Mouse (Mus musculus) hindbrain, embryonic 16.5 days (tissue): ENCODE results near the gene Rere. TPM values are rescaled to one million over a fixed set of nuclear protein-coding genes. Genes with fewer than 3 reads are reported as not detected.

Source experiments
- ATAC-seq: fragments of 200-750 bp; cut with Nextera tagmentation; 2 replicates; pipeline ENCODE4 v1.8.0; 2017; ENCODE audit warnings: moderate TSS enrichment, moderate library complexity
- H3K27ac ChIP-seq: fragments of 300-500 bp; sonication (generic); 2 replicates; pipeline ENCODE4 v1.5.1; 2014; ENCODE audit warnings: low read depth, mild to moderate bottlenecking, control low read depth, low read length, moderate library complexity
- H3K27me3 ChIP-seq: fragments of 300-500 bp; sonication (generic); replicated peaks from 2 replicates; pipeline ENCODE4 v1.6.1; 2014; ENCODE audit warnings: low read length; ENCODE audit not compliant: control insufficient read depth, insufficient read depth
- H3K36me3 ChIP-seq: fragments of 300-500 bp; sonication (generic); 2 replicates; pipeline ENCODE4 v1.6.1; 2014; ENCODE audit warnings: mild to moderate bottlenecking, low read length, moderate library complexity, mixed read lengths; ENCODE audit not compliant: control insufficient read depth, insufficient read depth
- H3K4me1 ChIP-seq: fragments of 300-500 bp; sonication (generic); 2 replicates; pipeline ENCODE4 v1.6.1; 2014; ENCODE audit warnings: low read depth, low read length; ENCODE audit not compliant: control insufficient read depth, insufficient read depth
- H3K4me2 ChIP-seq: fragments of 300-500 bp; sonication (generic); 2 replicates; pipeline ENCODE4 v1.6.1; 2014; ENCODE audit warnings: mild to moderate bottlenecking, low read length, control low read depth, moderate library complexity
- H3K4me3 ChIP-seq: fragments of 300-500 bp; sonication (generic); 2 replicates; pipeline ENCODE4 v1.5.1; 2014; ENCODE audit warnings: mild to moderate bottlenecking, low read length, control low read depth, moderate library complexity
- H3K9ac ChIP-seq: fragments of 300-500 bp; sonication (generic); 2 replicates; pipeline ENCODE4 v1.6.1; 2014; ENCODE audit warnings: low read depth, mild to moderate bottlenecking, control low read depth, low read length, moderate library complexity
- H3K9me3 ChIP-seq: fragments of 300-500 bp; sonication (generic); 2 replicates; pipeline ENCODE4 v1.6.1; 2014; ENCODE audit warnings: mild to moderate bottlenecking, low read length, moderate library complexity; ENCODE audit not compliant: control insufficient read depth
- WGBS: fragments of 180-500 bp; shearing (Covaris S2); extraction: QIAGEN DNeasy Blood & Tissue Kit; methylation state at CpG from one replicate; pipeline ENCODE4 v1.1.7; 2014; 5-methylcytosine and 5-hydroxymethylcytosine counted together
- polyA plus RNA-seq: library from polyadenylated mRNA; unstranded; fragments of >200 nt; fragmentation: Nextera tagmentation; extraction: Ambion mirVana; gene quantifications from 2 replicates; pipeline ENCODE4 v1.2.1, GENCODE M21; 2015

The Rere gene
- polyA plus RNA-seq, 1 experiment from 2014 or later: 25.4 TPM

DNA sequence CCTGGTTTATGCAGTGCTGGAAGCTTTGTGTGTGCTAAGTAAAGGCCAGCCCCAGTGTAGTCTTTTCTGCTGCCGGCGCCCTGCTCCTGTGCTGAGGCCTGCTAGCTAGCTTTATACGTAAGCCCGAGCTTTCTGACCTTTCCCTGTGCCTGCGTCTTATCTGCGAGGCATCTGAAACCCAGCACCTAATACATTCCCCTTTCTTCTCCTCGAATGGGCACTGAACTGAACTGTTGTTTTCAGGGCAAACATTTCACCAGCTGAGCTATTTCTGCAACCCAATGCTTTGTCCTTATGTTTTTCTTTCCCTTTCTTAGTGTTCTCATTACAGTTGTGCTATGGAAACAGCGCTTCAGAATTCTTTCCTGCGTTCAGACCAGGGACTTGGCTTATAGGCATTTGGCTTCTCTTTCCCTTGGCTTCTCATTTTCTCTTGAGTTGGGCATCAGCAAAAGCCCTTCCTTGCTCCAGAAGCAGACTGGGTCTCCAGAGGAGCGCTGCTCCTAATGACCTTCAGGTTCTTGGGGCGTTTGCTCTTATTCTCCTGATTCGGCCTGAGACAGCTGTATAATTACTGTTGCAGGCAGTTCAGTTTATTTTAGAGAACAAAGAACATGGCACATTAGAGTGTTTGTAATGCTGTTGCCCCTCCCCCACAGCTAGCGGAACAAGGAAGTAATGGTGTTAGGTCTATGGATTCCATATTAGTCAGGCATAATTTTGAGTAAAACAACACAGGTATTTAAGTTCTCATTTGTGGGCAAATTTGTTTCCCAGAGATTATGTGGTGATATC lies 115.6 kb downstream of the Rere start:
- 12% methylated on average over 13 of the region's 13 CpGs for WGBS
- H3K27me3 ChIP-seq: no peaks in the 10 kb centered on the region
- H3K4me3 ChIP-seq: no peak overlapping the region
- peaks cover 53% of the 10 kb centered on the region for H3K4me1 ChIP-seq
- ATAC-seq: no peak
- H3K36me3 ChIP-seq: no peaks in the 10 kb centered on the region
- H3K9ac ChIP-seq: peak overlapping the region; percentile 36
- no peaks in the 10 kb centered on the region for H3K9me3 ChIP-seq
- peak overlapping the region; percentile 75 for H3K27ac ChIP-seq
- H3K4me2 ChIP-seq: peak overlapping the region; percentile 22; the same call in 1 of the 2 replicates

DNA sequence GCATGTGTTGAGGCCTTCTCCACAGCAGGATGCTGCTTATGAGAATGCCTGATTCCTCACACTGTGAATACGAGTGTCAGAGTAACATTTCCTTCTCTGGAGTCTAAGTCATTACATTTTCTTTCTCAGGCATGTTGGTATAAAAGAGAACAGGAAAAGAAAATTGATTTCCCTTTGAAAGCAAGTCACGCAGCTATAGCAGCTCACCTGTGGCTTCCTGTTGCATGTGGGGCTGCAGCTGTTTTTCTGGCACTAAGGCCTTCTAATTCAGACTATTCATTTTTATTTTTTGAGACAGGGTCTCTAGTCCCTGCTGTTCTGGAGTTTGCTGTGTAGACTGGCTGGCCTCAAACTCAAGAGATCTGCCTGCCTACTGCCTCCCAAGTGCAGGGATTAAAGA lies 117.6 kb downstream of the Rere start:
- Histone ChIP-seq H3K4me1 (peaks cover 60% of the 10 kb centered on the region), H3K9me3 (no peaks in the 10 kb centered on the region), H3K27me3 (no peaks in the 10 kb centered on the region), H3K4me3 (no peak overlapping the region), H3K27ac (no peak overlapping the region), H3K4me2 (no peak overlapping the region), H3K36me3 (no peaks in the 10 kb centered on the region), H3K9ac (no peak overlapping the region)
- 22% methylated on average over 2 of the region's 2 CpGs for WGBS
- no peak for ATAC-seq

GRCm38 (mm10) chr4:150401830-150402607 lies 120.6 kb downstream of the Rere start:
- Histone ChIP-seq H3K27me3 (no peaks in the 10 kb centered on the region), H3K4me1 (peaks cover 52% of the 10 kb centered on the region), H3K36me3 (no peaks in the 10 kb centered on the region), H3K4me3 (no peak overlapping the region), H3K9me3 (no peaks in the 10 kb centered on the region), H3K9ac (0 out of 2 replicates have a peak overlapping the region, but pooled peaks have one; percentile 13), H3K4me2 (no peak overlapping the region), H3K27ac (peak overlapping the region; percentile 33; the same call in 1 of the 2 replicates)
- ATAC-seq: no peak
- 63% methylated on average over 13 of the region's 13 CpGs for WGBS

DNA sequence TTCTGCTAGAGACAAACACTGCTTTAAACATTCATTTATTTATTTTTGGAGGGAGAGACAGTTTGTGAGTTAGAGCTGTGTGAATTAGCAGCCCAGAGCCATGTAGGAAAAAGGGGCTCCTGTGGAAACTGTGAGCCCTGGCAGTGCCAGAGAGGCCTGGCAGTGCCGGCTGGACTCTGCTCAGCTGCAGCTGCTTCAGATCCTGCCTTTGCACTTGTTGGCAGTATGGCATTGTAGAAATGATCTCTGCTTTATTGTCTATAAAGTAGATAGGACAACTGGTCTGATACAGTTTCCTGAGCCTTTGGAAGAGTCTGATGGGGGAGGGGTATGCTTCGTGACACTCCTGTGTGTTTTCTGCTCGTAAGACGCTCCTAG lies 121.2 kb downstream of the Rere start:
- no peak overlapping the region for H3K4me3 ChIP-seq
- no peaks in the 10 kb centered on the region for H3K9me3 ChIP-seq
- no peak overlapping the region for H3K9ac ChIP-seq
- ATAC-seq: no peak
- H3K4me1 ChIP-seq: peaks cover 46% of the 10 kb centered on the region
- 53% methylated on average over 4 of the region's 4 CpGs for WGBS
- H3K4me2 ChIP-seq: no peak overlapping the region
- H3K36me3 ChIP-seq: no peaks in the 10 kb centered on the region
- peak overlapping the region; percentile 17 for H3K27ac ChIP-seq
- H3K27me3 ChIP-seq: no peaks in the 10 kb centered on the region

DNA sequence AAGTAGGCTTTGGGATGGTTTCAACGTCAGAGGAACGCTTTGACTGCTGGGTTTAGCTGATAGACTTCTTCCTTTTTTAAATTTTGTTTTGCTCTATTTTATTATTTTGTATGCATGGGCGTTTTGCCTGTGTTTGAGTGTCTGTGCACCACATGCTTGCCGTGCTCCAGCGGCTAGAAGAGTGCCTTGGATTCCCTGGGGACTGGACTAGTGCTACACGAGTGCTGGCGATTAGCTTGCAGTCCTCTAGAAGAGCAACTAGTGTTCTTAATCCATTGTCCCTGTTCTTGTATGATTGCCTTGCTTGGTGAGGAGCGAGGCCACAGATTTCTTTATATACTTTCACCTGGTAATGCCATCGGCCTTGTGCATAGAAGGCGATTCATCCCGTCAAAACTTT lies 122.5 kb downstream of the Rere start:
- 46% methylated on average over 11 of the region's 11 CpGs for WGBS
- Histone ChIP-seq H3K4me1 (peaks cover 36% of the 10 kb centered on the region), H3K4me2 (no peak overlapping the region), H3K27ac (peak overlapping the region; percentile 37; the same call in 1 of the 2 replicates), H3K9me3 (no peaks in the 10 kb centered on the region), H3K9ac (no peak overlapping the region), H3K36me3 (no peaks in the 10 kb centered on the region), H3K27me3 (no peaks in the 10 kb centered on the region), H3K4me3 (no peak overlapping the region)
- ATAC-seq: no peak

DNA sequence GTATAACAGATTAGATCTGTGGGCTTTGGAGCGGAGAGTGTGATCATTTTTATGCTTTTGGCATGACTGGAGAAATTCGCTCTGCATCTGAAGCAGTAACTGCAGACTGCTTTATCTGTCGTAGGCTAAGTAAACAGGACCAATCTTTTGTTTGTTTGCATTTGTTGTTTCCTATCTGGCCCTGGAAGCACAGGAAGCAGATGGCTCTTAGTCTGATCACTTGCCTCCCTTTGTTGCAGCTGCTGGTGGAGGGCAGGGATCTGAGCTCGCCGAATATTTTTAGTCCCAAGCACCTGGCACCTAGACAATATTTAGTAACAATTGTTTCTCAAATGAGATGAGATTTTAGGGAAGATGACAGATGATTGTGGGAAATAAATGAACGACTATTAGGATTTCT lies 123.1 kb downstream of the Rere start:
- WGBS: 23% methylated on average over 6 of the region's 6 CpGs
- peaks cover 33% of the 10 kb centered on the region for H3K4me1 ChIP-seq
- H3K9me3 ChIP-seq: no peaks in the 10 kb centered on the region
- no peak overlapping the region for H3K4me3 ChIP-seq
- peak overlapping the region; percentile 66 for H3K27ac ChIP-seq
- peak overlapping the region; percentile 18; the same call in 1 of the 2 replicates for H3K4me2 ChIP-seq
- H3K27me3 ChIP-seq: no peaks in the 10 kb centered on the region
- ATAC-seq: no peak
- no peaks in the 10 kb centered on the region for H3K36me3 ChIP-seq
- no peak overlapping the region for H3K9ac ChIP-seq

DNA sequence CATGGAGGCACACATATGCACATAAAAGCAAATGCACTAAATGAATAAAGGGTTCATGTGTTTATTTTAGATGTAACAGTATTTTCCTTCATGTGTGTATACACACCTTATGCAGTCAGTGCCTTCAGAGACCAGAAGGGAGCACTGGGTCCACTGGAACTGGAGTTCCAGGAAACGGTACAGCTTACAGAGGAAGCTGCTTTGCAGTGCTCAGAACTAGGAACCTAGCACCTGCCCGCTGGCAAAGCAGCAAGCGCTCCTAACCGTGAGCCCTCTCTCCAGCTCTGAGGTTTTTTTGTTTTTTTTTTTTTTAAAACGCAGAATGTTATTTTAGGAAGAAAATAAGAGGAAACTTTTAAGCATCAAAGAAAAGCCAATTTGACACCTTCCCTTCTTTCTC lies 124.3 kb downstream of the Rere start:
- no peak overlapping the region for H3K4me3 ChIP-seq
- peaks cover 33% of the 10 kb centered on the region for H3K4me1 ChIP-seq
- no peaks in the 10 kb centered on the region for H3K27me3 ChIP-seq
- no peaks in the 10 kb centered on the region for H3K36me3 ChIP-seq
- no peak overlapping the region for H3K4me2 ChIP-seq
- ATAC-seq: no peak
- no peak overlapping the region for H3K9ac ChIP-seq
- 68% methylated on average over 5 of the region's 5 CpGs for WGBS
- H3K27ac ChIP-seq: no peak overlapping the region
- H3K9me3 ChIP-seq: no peaks in the 10 kb centered on the region

GRCm38 (mm10) chr4:150406320-150406719 lies 124.9 kb downstream of the Rere start:
- no peak for ATAC-seq
- no peak overlapping the region for H3K9ac ChIP-seq
- WGBS: 51% methylated on average over 21 of the region's 21 CpGs
- peaks cover 30% of the 10 kb centered on the region for H3K4me1 ChIP-seq
- H3K9me3 ChIP-seq: no peaks in the 10 kb centered on the region
- no peak overlapping the region for H3K4me2 ChIP-seq
- H3K4me3 ChIP-seq: no peak overlapping the region
- H3K27me3 ChIP-seq: no peaks in the 10 kb centered on the region
- no peak overlapping the region for H3K27ac ChIP-seq
- no peaks in the 10 kb centered on the region for H3K36me3 ChIP-seq

DNA sequence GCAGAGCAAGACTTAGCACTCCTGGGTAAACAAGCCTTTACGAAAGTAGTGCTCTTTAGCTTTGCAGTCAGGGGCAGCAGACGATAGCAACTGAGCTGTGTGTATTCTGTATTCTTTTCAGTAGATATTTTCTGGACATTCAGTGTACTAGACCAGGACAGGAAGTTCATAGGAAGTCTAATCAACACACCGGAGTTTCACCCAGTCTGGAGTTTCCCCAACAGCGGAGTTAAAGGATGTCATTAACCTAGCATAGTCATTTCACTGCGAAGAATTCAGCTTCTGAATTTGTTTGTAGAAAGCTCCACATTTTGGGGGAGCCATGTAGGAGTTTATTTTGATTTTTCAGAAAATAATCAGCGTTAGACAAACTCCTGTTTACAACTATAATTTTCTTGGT lies 125.4 kb downstream of the Rere start:
- Histone ChIP-seq H3K4me2 (no peak overlapping the region), H3K27ac (no peak overlapping the region), H3K4me3 (no peak overlapping the region), H3K27me3 (no peaks in the 10 kb centered on the region), H3K36me3 (no peaks in the 10 kb centered on the region), H3K9me3 (no peaks in the 10 kb centered on the region), H3K4me1 (peaks cover 26% of the 10 kb centered on the region), H3K9ac (no peak overlapping the region)
- 91% methylated on average over 6 of the region's 6 CpGs for WGBS
- no peak for ATAC-seq
